Mouse (Mus musculus) gastrocnemius, postnatal 36 days (tissue): ENCODE data around the gene Rab11a. TPM values are rescaled to one million over a fixed set of nuclear protein-coding genes. Genes with fewer than 3 reads are reported as not detected.
"Not testable (repeated sequence)": the region's sequence is repeated elsewhere in the genome, so short reads cannot be mapped to it uniquely, and the experiment has no call there.

Source experiments
- DNase-seq, 2 experiments: peaks; one replicate each; pipeline ENCODE4 v3.0.0; 2022
- intact Hi-C: fragments of 180-260 bp; cut with DNase I; formaldehyde crosslinking; loops from one replicate; pipeline ENCODE4 v1.15.1; 2025
- total RNA-seq, 2 experiments: library from RNA; stranded (reverse); gene quantifications; 2 replicates each; pipeline ENCODE4 v1.2.3; 2021

The Rab11a gene
- total RNA-seq, 2 experiments from 2014 or later, result 89.1 to 95.6 TPM

DNA sequence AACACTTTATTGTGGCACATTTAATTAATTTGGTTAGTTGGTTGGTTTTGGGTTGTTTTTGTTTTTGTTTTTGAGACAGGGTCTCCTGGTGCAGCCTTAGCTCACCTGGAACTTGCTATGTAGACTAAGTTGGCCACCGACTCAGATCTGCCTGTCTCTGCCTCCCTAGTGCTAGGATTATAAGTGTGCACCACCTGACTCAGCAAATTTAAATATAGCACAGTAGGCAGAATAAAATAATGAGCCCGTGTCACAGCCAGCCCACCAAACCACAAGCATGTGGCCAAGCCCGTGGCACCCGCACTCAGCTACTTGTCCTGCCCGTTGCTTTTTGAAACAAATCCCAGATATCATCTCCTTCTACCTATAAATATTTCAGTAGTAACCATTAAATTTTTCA lies 15.0 kb upstream of the Rab11a start:
- intact Hi-C loops, result no loop called here
- no peak for DNase-seq

DNA sequence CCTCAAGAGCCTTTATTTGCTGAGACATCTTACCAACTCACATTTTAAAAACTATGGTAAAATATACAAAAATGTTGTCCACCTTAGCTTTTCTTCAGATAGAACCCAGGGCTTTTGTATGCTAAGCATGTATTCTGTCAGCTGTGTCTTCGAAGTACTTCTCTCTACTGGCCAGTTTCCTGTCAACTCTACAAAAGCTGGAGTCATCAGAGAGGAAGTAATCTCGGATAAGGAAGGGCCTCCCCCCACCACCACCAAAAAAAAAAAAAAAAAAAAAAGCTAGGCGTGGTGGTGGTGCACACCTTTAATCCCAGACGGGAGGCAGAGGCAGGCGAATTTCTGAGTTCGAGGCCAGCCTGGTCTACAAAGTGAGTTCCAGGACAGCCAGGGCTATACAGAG lies 11.8 kb upstream of the Rab11a start:
- no peak for DNase-seq
- intact Hi-C loops, result no loop called here

DNA sequence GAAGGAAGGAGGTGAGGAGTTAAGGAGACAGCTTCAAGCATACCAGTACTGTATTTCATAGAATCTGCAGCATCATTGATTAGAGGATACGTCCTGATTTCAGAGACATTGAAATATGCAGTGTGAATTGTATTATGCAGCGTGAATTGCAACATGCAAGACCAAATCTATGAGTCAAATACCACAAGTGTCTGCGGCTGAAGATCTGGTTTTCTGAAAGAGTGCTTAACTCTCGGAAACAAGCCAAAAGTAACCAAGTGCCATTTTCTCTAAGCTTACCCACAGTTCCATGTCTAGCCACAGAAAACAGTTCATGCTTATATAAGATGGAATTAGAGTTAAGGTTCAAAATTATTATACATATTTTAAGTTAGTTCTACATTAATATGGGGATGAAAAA lies 10.2 kb upstream of the Rab11a start:
- intact Hi-C loops, result no loop called here
- DNase-seq, result no peak

DNA sequence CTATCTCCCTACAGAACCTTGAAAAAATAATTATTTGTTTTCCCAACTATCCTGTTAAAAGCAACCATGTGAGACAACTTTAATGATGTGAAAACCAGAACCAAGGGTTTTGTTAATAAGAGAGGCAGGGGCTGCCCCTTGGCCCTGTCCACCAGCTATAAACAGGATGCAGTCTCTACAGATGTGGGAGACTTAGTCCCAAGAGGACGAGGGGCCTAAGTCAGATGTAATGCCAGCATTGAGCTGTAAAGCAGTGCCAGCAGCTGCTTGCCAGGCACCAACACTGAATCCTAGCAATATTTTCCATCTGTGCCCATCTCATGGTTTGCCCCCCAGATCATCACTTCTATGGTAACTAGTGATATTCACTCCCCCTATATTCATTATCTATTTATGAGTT lies 4.9 kb upstream of the Rab11a start:
- no peak for DNase-seq
- intact Hi-C loops, result no loop called here

DNA sequence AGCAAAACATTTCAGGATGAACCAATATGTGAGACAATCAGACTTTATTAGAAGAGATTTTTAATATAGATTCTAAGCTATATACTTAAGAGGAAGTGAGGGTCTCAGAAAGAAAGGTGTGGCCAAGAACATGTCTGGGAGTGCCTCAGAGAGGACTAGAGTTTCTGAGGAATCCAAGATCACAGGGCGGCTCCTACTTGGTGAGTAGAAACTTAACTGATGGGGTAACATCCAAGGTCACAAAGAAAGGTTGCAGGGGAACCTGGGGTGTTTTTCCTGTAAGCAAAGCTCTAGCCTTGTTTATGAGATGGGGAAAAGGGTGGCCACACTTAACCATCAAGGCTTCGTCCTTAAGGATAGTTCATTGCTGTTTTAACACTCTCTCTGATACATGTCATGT lies 1.4 kb upstream of the Rab11a start:
- no peak for DNase-seq
- intact Hi-C loops, result no loop called here

DNA sequence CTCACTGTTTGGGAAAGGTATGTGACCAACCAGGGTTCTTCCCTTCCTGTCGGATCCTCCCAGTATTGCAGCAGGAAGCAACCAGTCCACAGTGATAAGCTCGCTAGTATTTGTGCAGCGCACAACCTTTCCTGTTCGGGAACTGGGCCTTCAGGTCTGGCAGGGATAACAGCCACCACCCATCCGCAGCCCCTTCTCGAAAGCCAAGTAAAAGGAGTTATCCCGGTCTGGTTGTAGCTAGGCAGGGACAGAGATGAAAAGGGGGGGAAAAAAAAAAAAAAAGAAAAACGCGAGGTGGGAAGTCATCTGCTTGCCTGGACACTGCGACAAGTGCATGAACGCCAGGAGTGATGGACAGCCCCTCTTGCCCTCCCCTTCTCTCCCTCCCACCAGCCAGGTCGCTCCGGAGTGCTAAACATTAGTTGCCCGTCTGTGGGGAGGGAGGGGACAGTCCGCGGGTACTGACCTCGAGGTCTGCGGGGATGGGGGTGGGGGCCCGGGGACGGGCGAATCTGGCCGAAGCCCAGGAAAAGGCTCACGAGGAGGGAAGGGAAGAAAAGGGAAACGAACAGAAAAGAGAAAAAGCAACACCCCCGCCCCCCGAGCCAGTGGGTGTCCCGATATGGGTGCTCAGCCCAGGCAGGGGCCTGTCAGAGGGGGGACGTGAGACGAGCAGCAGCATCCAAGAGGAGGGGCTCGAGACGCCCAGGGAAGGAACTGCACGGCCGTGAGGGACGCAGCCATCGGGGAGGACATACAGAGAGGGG lies 736 bp downstream of the Rab11a start:
- intact Hi-C loops, result no loop called here
- peak; percentile 16 to 45 for DNase-seq

DNA sequence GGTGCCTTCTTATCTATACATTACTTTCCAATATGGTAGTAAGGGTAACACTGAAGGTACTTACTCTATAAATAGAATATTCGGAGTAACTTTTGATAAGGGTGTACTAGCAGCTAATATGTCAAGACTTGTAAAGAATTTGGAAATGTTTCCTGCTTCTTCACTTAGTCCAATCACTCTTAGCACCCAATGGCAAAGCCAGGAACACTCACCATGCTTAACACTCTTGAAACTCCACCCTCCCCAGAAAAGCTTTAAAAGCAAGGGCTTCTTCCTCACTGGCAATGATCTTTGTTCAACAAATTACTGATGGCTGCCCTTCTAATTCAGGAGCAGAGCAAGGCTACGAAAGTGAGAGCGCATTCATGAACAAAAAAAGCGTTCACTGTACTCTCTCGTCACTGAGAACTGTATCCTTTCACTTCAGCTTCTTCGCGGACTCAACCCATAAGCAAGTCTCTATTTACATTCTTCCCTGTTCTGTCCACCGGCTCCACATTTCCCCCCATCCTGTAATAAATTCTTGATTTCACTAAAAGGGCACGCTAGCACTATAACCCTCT lies 1.4 kb downstream of the Rab11a start:
- intact Hi-C loops, result no loop called here
- no peak for DNase-seq

DNA sequence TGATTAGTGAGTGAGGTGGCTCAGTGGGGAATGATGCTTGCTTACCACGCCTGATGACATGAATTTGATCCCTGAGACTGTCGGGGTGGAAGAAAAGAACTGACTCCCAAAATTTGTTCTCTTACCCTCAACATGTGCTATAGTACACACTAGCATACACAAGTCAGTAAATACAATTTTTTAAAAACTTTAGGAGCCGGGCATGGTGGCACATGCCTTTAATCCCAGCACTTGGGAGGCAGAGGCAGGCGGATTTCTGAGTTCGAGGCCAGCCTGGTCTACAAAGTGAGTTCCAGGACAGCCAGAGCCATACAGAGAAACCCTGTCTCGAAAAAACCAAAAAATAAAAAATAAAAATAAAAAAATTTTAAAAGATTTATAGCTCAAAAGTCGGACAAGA lies 2.6 kb downstream of the Rab11a start:
- intact Hi-C loops, DNase-seq: not testable (repeated sequence)

DNA sequence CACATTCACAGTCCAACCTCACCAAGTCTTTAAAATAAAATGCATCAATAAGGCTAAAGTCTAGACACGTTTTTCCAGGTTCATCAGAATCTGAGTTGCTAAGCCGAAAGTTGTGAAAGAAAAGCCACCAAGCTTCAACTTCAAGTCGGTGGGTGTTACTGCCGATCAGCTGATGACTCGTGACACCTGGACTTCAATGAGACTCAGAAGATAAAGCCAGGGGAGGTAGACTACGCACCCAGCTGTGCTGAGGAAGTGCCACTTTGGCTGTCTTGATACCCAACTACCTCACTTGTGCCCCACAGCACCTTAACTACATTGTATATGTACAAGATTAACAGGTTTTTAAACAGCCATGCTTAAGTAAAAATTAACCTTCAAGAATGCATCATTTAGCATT lies 3.4 kb downstream of the Rab11a start:
- no peak for DNase-seq
- intact Hi-C loops, result no loop called here

DNA sequence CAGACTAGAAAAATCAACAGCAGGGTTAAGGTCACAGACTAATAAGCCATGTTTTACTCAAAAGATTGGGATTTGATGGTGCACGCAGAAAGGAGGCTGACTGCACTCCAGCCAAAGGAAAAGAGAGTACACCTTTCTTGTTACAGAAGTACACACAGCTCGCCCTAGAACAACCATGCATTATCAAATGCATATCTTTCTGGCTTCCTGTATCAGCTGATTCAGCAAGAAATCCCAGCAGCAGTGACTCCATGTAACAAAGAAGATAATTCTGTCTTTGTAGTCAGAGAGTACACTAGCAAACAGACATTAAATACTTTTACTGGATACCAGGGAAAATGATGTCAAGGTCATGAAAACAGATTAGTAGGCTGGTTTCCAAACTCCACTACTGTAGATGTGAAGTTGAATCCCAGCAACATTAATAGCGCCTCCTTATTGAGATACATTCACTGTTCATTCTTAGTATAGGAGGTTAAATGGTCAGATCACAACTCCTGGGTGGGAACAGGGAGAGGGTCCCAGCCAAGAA lies 6.5 kb downstream of the Rab11a start:
- DNase-seq, result no peak
- intact Hi-C loops, result no loop called here

DNA sequence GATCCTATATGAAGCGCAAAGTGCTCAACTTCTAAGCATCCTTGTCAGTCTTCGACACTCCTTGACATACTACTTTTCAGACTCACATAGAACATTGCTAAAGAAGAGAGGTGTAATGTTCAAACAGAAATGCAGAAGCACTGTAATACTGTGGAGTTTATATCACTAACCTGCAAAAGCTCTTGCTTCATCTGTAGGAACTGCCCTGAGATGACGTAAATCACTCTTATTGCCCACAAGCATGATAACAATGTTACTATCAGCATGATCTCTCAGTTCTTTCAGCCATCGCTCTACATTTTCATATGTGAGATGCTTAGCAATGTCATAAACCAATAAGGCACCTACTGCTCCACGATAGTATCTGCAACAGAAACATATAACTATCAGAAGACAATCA lies 11.1 kb downstream of the Rab11a start:
- DNase-seq, result no peak
- intact Hi-C loops, result no loop called here

DNA sequence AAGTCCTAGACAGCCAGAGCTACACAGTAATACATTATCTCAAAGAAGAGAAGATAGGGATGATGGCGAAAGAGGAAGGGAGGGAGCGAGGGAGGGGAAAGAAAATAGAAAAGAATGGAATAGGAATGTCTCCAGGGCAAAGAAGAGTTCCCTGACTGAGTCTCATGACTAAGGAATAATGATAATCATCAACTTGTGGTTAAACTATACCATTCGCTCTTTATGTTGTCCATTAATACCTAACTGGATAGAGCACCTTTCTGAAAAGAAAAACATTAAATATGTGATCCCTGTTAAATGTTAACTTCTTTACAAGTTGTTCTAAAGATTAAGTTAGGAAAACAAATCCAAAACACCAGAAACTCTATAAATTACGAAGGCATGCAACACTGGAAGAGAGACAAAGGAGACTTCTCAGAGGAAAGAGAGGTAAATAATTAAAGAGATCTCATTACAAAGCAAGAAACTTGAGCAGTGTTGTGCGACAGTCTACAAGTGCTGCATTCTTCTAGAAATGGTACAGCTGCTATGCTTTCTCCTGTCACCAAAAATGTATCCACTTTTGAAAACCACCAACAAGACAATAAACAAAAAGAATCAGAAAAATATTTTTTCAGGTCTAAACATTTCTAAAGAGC lies 17.9 kb downstream of the Rab11a start:
- intact Hi-C loops, result no loop called here
- no peak for DNase-seq

DNA sequence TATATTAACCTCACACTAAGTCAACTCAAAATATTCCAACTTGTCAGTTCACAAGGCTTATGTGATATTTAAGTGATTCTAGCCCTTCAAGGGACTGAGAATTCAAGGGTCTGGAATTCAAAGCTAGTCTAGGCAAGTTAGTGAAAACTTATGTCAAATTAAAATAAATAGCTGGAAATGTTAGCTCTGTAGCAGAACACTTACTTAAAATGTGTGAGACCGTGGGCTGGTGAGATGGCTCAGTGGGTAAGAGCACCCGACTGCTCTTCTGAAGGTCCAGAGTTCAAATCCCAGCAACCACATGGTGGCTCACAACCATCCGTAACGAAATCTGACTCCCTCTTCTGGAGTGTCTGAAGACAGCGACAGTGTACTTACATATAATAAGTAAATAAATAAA lies 27.3 kb downstream of the Rab11a start:
- DNase-seq, intact Hi-C loops: not testable (repeated sequence)

DNA sequence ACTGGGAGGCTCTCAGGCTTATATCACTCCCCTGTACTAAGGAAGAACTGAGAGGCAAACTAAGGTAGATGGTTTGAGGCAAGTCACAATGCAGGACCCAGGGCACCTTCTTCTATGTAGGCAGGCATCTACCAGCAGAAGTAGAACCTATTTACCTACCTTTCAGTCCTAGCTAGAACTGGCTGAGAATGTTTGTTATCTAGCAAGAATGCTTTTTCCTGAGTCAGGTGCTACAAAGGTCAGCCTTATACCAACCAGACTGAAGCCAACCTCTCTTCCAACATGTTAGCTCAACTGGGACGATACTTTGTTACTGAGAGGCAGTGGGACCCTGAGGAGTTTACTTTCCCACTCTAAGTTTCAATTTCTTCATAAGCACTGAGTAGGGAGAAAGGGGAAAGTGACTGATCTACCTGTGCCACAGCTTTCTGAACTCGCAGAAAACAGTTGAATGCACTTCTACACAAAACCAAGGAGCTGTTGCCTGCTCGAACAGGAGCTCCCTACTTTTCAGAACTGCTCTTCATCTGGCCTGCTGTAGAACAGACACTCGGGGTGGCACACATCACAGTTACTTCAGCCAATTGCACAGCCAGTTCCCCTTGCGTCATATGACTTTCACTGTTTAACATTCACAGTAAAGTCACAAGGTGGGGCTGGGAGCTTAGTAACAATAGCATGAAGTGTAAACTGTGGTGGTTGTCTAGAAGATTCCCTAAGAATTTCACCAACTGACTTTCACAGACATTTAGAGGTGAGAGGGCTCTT lies 33.3 kb downstream of the Rab11a start:
- intact Hi-C loops, result no loop called here
- no peak for DNase-seq

DNA sequence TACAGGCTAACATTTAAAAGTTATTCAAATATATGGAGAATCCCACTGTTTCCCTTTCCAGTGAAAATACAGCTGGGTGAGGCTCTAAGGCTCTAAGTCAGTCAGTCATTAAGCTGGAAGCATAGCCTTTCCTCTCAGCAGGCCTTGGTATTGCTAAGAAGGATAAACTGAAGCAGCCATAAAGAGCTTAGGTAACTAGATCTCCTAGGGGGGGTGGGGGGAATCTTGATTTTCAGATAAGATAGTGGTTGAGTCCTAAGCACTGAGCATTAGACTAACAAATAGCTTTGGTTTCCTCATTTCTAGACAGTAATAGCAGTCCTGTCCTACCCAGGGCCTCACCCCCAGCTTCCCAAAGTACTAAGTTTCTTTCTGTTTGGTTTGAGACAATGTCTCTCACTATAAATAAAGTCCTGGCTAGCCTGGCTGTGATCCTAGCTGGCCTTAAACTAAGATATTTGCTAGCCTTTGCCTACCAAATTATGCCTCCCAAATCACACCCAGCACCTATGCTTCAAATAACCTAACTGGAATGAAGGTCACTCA lies 34.1 kb downstream of the Rab11a start:
- intact Hi-C loops, result no loop called here
- DNase-seq, result no peak

DNA sequence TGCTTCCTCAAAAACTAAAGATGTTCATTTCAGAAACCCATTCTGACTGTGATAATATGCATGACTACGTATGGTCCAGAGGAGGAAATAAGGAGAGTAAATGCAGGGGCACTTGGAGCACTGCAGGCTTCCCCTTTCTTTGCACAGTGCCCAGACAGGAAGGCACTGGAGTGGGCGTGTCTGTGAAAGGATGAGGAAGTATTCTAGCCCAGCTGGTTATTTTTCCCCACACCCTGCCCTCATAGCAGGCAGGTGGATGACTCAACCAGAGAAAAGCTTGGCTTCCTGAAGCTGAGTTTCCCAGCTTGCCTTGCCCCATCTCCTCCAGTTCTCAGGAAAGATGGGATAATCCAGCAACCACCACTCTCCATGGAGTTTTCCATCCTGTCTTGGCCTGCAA lies 34.6 kb downstream of the Rab11a start:
- no peak for DNase-seq
- intact Hi-C loops, result no loop called here

DNA sequence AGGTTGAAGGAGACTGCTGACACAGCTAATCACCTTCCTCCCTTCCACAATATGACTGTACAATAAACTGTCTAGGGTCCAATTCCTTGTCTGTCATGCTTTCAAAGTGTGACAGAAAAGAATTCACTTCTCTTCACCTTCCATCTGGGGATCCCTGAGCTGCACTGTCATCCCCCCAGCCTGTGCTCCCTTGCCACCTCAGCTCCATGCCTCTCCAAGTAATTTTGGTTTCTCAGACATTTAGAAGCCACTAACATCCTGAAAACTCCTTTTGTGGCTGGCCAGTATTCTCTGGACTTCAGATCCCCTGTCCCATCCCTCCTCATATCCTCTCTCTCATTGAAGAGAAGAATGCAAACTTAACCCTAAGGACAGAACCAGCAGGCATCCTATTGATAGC lies 35.2 kb downstream of the Rab11a start:
- intact Hi-C loops, result no loop called here
- no peak for DNase-seq

DNA sequence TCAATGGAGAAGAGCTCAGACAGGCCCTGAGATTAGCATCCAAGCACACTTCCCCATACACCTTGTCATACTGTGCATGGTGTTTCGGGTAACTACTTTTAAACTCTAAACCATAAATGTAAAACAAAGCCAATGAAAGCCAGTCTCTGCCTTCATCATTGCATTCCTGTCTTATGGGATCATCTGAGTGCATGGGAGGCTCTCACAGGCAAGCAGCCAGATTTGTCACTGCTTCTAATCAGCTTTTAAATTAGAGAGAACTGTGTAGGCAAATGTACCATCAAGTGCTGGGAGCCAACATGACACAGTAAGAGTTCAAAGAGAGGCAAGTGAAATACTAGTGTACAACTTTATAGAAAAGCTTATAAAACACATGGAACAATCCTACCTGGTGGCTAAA lies 35.9 kb downstream of the Rab11a start:
- no peak for DNase-seq
- intact Hi-C loops, result no loop called here

DNA sequence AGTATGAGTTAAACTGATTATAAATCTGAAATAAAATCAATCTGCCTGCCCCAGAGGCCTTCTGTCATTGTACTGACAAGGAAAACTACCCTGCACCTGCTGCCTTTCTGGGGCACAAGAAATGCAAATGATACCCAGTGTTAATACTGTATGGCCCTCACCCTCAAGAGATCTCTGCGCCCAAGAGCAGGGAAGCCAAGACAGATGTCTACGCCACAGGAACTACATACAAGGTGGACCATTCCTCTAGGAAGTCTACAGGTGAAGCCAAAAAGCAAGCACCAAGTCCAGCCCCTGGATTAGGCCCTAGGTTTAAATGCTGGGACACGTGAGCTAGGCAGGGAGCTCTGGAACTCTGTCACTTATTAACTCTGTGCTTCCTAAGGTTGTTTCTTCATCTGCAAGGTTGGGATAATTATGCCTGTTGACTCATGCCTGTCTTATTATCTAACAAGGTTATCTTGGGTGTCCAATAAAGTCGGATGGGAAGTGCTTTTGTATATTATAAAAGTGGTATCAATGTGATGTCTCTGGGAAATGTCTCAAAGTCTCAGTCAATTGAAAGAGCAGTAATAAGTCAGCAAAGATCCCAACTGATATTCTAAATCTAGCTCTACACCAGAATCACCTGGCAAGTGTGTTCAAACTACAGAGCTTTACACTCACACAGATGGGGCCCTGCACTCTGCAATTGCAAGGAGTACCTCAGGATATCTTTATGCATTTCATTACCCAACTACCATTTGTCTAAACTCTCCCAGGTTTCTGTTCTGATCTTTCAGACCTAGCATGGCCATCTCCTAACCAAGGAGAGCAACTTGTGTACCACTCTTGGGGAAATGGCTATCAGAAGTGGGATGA lies 36.9 kb downstream of the Rab11a start:
- DNase-seq, result no peak
- intact Hi-C loops, result no loop called here

DNA sequence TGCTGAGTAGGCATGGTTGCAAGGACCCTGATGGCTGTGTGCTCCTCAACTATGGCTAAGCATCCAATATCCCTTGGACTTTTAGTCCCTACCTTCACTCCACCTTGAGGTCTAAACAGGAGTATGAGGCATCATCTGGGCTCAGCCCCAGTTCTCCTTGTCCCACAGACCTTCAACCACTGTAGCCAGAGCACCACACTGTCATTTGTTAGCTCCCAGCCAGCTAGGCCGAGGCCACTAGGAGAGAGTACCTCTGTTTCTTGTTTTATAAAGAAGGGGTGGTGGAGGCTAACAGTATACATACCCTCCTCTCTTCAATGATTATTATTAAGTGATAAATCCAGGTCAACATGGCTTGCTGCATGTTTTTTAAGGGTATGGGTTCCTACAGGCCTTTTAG lies 39.0 kb downstream of the Rab11a start:
- intact Hi-C loops, result no loop called here
- DNase-seq, result no peak
